17 mouse cellular contexts compared by ENCODE assay signal in the genomic region with DNA sequence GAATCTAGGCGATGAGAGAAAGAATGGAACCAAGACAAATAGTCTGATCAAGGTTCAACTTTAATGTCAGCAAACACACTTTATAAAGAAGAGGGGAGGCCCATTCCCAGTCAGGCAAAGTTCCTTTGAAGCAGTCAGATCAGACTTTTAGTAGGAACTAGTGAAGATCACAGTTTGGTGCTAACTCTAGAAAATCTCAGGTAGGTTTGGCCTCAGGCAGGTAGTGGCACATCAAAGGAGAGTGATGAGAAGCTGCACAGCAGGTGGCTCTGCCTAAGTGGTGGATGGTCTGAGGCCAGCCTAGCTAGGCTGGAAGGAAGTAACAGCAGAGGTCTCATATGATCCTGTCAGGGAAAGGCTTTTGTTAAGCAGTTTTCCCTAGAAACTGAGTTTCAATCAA. TPM values are rescaled to one million over a fixed set of nuclear protein-coding genes. Genes with fewer than 3 reads are reported as not detected.
"Had no signal": no experiment of that assay in that cellular context is flagged by ENCODE, and none has a peak within 500 bp of the region (broad histone marks: within the 10 kb centered on the region; RNA-seq: fewer than 3 reads in every experiment).

No protein-coding gene starts in this region.

RNA-seq across cellular contexts. Expression of gene Defa21, which starts 14.8 kb away (rescaled TPM):
- total RNA-seq: heart, postnatal 10 days; heart, postnatal 14 days; heart, postnatal 25 days; heart, postnatal 36 days; heart, postnatal 4 days; hematopoietic stem cell, adult 5-6 weeks; hindbrain, postnatal 0 days; layer of hippocampus, adult 18-20 months; layer of hippocampus, adult 2 months; layer of hippocampus, adult 8-10 months; layer of hippocampus, postnatal 10 days; layer of hippocampus, postnatal 14 days; layer of hippocampus, postnatal 25 days; layer of hippocampus, postnatal 36 days; left cerebral cortex, adult 18-20 months; left cerebral cortex, adult 2 months; left cerebral cortex, adult 8-10 months had no signal

RNA-seq across cellular contexts. Expression of gene Defa23, which starts 44.3 kb away (rescaled TPM):
- total RNA-seq: heart, postnatal 10 days; heart, postnatal 14 days; heart, postnatal 25 days; heart, postnatal 36 days; heart, postnatal 4 days; hematopoietic stem cell, adult 5-6 weeks; hindbrain, postnatal 0 days; layer of hippocampus, adult 18-20 months; layer of hippocampus, adult 2 months; layer of hippocampus, adult 8-10 months; layer of hippocampus, postnatal 10 days; layer of hippocampus, postnatal 14 days; layer of hippocampus, postnatal 25 days; layer of hippocampus, postnatal 36 days; left cerebral cortex, adult 18-20 months; left cerebral cortex, adult 2 months; left cerebral cortex, adult 8-10 months had no signal

RNA-seq across cellular contexts. Expression of gene Defa35, which starts 54.3 kb away (rescaled TPM):
- total RNA-seq: heart, postnatal 10 days; heart, postnatal 14 days; heart, postnatal 25 days; heart, postnatal 36 days; heart, postnatal 4 days; hematopoietic stem cell, adult 5-6 weeks; hindbrain, postnatal 0 days; layer of hippocampus, adult 18-20 months; layer of hippocampus, adult 2 months; layer of hippocampus, adult 8-10 months; layer of hippocampus, postnatal 10 days; layer of hippocampus, postnatal 14 days; layer of hippocampus, postnatal 25 days; layer of hippocampus, postnatal 36 days; left cerebral cortex, adult 18-20 months; left cerebral cortex, adult 2 months; left cerebral cortex, adult 8-10 months had no signal
